Mouse (Mus musculus): ENCODE data around the gene Slc19a3.
"Not testable (repeated sequence)": the region's sequence is repeated elsewhere in the genome, so short reads cannot be mapped to it uniquely, and the experiment has no call there.

Slc19a3 gene

DNA sequence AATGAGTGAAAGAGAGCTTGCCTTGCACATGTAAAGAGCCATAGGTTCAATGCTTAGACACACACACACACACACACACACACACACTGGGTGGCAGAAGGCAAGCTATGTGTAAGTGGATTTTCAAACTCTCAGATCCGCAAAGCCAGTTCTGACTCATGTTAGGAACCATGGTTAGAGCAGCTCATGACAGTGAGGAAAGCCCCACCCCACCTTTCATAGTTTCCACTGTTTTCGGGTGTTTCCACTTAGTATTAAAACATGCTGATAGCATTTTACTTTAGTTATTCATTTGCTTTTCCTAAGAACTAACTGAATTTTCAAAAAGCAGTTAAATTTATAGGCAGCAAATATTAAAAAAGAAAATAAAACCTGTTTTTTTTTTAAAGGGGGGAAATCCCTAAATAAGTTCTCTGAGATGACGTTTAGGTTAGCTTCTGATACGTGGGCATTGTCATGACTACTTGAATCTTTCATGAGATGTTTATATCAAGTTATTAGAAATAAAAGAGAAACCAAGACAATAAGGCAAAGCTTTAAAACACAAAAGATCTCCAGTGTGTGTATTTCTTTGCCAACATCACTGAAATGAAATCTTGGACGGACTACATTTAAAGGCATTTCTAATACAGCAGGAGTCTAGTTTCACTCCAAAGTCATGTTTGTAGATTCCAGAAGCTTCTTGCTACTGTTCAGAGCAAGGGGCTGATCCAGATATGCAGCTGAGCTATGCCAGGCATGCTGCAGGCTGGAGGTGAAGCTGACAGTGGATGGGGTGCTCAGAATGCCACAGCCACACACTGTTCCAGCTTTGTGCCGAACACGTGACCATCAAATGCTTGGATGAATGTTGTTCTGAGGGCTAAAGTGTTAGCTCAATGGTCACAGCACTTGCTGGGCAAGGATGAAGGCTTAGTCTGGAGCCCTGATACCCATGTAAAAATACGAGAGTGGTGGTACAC is 31.7 kb downstream of the Slc19a3 start:
- no peak for DNase-seq

DNA sequence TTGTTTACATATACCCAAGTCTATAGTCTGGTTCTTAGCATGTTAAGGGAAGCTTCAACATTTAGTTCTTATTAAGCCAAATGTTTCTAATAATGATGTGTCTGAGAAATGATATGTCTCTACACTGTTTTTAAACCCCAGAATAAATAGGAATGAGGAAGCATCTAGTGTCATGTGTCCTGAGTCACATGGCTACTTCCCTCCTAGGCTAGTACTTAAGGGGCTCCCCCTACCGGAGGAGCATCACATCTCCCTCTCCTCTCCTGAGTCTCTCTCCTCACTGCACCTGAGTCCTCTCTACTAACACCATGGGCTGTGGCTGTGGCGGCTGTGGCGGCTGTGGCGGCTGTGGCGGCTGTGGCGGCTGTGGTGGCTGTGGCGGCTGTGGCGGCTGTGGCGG is 37.9 kb downstream of the Slc19a3 start, which contains the start of gene Gm47959:
Gm47959 (plus strand) TSS at position 243 of the 400 bp plus-strand sequence.
- not testable (repeated sequence) for DNase-seq

DNA sequence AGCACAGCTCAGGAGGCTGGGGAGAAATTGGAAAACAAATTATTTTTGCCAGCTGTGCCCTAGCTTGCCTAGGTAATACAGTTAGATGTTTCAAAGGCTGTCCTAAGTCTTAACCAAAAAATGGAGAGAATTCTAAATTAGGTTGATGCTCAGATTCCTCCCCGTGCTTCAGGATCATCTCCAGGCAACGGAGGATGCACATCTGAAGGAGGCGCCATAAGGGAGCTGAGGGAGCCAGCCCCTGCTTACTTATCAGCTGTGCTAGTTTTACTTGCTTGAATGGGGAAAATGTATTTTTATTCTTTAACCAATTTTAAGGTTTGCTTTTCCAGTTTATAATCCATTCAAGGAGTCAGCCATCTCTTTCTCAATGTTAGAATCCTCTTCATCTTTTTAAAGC is 44.3 kb downstream of the Slc19a3 start:
- no peak for DNase-seq

DNA sequence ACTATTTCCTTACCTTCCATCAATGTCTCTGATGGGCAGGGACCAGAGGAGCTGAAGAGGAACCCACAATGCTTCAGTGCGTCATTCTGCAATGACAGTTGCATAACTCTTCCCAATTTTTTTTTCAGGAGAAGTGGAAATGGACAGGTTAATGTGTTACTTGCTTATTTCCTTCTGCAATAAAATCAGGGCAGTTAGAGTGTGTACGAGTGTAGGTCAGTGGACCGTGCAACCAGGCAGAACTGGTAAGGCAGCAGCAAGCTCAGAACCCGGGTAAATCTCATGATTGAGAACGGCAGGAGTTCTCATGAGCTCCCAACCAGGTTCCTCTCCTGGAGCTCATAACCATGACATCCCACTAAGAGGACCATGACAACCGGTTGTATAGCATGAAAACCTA is 46.2 kb downstream of the Slc19a3 start:
- DNase-seq = no peak

DNA sequence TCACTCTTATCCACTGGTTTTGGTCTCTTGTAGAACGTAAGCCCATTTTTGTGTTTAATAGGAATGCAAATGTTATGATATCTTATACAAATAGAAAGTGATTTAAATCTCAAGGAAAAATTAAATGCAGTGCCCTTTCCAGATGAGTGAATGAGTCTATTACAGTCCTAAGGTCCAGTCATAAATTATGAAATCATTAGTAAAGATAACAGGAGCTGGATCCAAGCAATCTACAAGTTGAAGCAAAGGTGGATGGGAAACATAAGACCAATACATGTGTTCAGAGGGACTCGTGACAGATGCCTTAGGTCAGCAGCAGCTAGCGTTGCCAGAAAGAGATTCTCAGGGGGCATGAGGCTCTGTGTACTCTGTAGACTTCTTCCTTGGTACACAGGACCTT is 46.7 kb downstream of the Slc19a3 start:
- DNase-seq = no peak

DNA sequence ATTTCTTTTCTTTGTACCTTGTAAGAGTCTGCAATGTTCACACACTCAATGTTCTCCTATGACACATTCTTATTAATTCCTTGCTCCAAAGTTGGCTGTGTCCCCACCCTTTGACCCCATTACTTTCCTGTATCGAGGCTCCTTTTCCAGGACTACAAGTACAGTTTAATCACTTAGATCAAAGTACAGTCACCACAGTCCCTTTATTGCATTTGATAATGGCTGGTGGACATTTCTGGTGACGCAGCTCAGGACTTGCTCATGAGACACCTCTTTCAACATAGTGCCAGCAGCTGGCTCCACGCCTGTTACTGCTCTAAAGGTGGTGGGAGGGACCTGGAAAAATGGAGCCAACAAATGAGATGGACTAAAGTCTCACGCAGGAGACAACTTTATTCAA is 47.2 kb downstream of the Slc19a3 start:
- no peak for DNase-seq

DNA sequence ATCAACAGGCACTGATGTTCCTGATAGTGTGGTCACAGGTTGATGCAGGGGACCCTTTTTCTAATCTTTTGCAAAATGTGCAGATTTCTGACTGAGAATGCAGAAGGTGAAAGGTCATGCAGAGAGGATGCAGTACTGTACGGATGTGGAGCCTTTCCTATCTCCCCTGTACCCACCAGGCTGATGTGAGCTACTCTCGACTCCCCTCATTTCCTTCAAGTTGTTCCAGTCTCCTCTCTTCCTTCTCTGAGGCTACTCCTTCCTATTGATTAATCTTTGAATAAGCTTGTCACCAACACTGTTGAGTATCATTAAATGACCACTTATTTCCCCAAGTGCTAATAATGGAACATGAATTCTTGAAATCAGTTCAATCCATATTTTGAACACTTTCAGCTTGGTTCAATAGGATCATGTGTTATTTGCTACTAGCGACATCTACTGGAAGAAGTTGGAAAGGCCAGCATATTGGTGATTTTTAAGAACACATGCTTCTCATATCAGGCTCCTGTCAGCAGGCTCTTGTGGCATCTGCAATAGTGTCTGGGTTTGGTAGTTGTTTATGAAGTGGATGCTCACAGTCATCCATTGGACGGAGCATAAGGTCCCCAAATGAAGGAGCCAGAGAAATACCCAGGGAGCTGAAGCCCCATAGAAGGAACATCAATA is 50.6 kb downstream of the Slc19a3 start:
- no peak for DNase-seq

DNA sequence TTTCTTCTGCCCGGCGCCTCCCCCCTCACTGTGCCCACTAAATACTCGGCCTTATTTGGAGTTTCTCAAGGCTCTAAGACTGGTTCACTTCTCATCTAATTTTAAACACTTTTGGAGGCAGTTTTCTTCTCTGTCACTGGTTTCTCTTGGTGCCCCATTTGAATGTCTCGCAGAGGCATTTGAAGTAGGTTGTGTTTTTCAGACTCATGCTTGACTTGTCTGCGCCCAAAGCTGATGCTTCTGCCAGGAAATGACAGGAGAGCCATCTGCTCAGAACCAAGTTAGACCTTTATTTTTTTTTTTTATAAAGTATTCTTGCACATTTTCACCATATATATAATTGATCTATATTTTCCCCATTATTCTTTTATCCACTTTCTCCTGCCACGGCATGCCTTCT is 51.5 kb downstream of the Slc19a3 start:
- no peak for DNase-seq

DNA sequence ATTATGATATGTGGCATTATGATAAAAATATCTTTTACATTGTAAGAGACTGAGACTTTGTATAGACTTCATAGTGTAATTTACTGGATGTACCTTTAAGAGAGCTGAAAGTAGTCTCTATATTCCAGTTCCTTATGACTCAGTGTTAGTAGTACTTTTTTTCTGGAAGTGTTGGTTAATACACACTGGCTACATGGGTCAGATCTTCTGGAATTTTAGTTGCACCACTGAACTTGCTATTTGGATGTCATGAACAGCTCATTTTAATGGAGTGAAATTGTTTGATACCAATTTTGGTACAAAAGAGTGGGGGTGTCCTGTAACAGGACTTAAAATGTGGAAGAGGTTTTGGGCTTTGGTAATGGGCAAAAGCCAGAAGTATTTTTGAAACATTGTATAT is 60.4 kb downstream of the Slc19a3 start:
- DNase-seq = no peak

DNA sequence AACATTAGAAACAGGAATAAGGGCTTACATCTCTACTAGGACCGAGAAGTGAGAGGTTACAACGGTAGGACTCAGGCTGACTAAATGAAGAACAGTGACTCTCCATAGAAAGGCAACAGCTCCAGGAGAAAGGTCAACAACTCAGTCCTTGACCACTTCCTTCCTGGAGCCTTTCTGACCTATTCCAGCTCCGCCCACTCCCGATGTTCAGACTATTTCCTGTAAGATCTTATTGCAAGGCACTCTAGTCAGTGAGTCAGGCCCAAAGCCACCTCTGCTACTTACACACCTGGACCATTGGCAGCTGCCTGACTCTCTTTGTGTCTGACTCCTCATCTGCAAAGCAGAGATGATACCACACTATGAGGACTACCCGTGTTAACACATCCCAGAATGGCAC is 62.5 kb downstream of the Slc19a3 start:
- no peak for DNase-seq

DNA sequence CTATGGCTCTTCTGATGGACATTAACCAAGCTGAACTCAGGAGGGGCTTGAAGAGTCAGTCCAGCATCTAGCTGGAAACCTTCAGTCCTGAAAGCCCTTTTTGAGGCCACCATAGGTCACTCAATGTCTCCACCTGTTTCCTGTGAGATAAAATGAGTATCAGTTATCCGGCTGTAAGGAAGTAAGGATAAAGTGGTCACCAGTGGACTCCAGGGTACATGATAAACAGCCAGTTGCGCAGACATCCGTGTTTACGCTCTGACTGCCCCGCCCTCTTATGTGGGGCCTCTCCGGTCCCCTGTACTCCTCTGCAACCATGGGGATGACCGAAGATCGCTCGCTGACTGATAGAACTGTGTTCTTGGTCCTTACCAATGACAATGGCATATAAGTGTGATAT is 63.9 kb downstream of the Slc19a3 start:
- no peak for DNase-seq

DNA sequence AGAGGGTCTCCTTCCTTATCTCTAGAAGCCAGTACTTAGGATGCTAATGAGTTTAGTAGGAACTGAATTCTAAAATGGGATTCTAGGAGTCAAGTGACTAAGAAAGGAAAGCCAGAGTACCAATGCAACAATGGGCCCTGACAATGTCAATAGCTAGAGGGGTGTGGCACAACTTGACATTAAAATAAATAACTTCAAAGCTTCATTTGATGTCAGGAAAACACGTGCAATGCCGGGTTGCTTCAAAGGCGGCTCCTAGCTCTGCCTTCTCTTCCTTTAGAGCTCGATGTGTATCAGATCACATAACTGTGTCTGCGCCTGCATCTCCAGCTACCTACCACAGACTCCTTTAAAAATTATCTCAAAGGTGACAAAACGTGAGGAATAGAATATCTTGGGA is 64.3 kb downstream of the Slc19a3 start:
- no peak for DNase-seq

DNA sequence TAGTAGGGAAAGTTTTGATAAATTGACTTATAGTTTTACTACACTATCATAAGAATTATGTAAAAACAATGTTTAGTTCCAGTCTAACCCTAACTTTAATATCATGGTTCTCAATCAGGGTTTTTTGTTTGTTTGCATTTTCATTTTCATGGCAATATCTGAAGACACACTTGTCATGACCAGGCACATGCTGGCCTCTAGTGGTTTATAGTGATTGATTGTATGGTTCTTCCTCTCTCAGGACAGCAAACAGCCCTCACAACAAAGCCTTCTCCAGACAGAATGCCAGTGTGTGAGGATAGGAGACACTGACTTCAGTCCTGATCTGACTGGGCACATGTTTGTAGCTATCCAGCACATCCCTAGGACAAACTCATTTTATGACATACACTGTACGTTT is 65.0 kb downstream of the Slc19a3 start:
- no peak for DNase-seq

DNA sequence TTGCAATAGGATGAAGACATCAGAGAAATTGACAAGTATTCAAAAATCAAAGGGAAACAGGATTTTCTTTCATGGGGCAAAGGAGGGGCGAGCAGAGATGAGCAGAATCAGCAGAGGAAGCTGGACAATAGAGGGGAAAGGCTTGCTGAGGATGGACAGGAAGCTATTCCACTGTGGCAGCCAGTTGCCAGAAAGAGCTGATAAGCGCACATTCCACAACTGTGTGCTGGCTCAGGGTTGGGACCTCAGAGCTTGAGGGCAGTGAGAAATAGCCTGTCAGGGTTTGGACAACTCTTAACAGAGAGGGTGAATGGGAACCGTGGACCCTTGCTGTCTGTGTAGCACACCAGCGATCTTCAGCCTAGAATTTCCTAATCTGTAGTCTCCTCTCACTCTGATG is 66.2 kb downstream of the Slc19a3 start:
- DNase-seq = no peak

DNA sequence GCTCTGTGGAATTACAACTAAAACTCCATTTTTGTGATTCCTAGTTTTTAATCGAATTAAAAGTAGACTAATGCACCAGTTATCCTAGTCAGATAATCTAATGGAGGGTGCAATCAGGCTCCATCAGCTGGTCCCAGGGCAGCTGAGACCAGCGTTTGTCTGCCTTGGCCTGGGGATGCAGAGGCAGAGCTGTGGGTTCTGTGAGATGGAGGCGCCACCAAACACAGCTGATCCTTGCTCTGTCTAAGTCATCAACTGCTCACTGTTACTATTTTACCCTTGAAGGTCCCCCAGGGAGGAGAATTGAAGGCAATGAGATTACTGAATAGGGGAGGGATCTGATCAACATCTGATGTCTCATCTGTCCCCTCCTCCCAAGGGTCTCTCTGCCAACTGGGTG is 71.8 kb downstream of the Slc19a3 start:
- no peak for DNase-seq
